Mouse (Mus musculus) adrenal gland, adult 8-10 months (tissue): ENCODE measurements at regions not wholly inside any gene's neighbourhood (a gene's known extent, or its start where the extent isn't known, plus 50 kb on each side); places are given as distances from the start of the nearest gene placed in this dataset.

Source experiments
- DNase-seq: peaks from one replicate; pipeline ENCODE4 v3.0.0; 2022

DNA sequence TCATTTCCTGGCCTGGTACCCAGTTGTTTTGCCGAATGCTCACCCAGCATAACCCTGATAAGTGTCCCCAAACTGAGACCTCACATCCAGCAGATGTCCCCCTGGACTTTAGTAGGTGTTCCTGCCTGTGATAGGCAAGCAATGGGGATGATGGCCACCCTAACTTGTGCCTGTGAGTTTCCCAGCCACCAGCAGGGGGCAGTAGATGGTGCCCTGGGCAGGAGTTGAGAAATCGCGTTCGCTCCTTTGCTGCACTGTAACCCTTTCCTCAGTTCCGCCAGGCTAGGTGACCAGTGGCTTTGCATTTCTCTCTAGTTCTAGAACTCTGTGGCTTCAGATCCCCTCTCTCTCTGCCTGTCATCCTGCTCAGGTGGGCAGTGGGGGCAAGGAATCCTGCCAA, 137.9 kb upstream of the Zc3h12a start:
- no peak for DNase-seq

DNA sequence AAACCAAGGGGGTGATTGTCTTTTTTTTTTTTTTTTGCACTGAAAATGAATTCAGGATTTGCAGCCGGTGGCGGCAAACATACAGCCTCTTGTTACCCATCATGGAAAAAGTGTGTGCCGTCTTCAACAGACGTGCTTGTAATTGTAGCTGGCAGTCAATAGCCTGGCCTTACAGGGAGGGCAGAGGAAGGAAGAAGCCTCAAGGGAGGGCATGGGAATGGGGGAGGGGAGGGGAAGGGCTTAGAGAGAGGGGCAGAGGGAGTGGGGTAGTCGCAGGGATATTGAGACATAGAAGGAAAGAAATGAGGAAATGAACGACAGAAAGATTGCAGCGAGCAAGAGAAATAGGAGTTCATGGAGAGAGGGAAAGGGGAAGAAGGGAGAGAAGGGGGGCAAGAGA, 137.4 kb upstream of the Zc3h12a start:
- no peak for DNase-seq

- DNase-seq: no peak
Observed at GRCm38 (mm10) chr4:125261547-125261946, 133.9 kb upstream of the Zc3h12a start.

- DNase-seq: no peak
Observed at GRCm38 (mm10) chr4:125259306-125259705, 131.7 kb upstream of the Zc3h12a start.

GRCm38 (mm10) chr4:125257916-125258315, 130.3 kb upstream of the Zc3h12a start:
- peak; percentile 23 for DNase-seq

DNA sequence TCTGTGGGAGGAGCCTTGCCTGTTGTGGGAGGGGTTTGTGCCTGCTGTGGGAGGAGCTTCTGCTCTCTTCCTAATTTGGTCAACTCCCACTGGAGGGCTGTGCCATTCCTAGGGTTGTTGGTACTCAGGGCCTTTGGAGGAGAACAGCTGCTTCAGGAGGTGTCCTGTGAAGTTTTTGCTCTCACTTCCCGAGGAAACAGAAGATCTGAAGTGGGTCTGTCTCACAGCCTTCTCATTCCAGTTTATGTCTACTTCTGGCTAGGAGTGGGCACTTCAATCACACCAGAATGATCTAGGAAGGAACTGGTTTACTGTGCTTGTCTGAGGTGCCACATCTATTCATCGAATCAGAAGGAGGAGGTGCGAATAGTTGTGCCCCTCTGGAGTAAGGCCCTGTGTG, 125.5 kb upstream of the Zc3h12a start:
- no peak for DNase-seq

DNA sequence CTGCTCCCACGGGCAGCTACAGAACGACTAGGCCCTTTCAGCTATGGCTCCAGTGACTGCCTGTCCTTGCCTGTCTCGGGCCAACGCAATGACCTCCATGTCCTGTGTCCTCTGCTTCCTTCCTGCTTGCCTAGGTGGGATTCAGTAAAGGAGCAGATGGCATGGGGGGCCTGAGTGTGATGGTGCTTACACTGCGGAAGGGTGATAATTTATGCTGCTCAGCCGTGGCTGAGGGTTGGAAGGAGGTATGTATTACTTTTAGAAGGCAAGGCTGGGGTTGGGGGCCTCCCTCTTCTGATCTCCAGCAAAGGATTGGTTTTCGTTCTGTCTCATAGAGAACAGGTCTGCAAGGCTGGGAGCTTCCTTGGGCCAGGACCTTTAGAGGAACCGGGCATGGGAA, 124.6 kb upstream of the Zc3h12a start:
- no peak for DNase-seq

DNA sequence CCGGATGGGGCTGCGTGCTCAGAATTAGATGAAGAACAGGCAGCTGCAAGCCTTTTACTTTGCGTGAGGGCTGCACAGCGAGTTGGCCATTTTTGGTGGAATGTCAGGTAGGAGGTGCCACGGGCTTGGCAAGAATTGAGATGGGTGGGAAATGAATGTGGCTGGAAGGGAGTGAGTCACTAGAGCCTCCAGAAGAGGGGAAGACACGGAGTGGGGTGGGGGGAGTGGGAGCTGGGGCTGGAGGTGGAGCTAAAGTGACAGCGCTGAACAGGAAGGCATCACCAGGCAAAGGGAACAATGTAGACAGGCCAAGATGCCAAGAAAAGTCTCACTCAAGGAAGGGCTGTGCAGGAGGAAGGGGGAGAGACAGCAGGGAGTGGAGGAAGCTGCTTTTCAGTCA, 121.4 kb upstream of the Zc3h12a start:
- no peak for DNase-seq

DNA sequence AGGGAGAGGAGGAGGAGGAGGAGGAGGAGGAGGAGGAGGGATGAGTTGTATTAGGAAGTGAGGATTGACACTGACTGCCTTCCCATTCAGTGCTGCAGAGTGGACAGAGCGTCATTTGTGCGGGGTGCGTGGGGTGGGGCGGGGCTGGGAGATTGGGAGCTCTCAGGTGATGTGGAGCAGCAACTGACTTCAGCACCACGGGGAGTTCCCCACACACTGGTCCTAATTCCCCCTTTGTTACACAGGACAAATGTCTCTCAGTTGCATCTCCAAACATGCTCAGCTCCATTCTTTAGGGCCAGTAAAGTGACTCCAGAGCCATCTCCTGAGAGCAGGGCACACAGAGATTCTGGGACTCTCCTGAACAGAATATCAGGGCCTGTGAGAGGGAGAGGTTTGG, 118.5 kb upstream of the Zc3h12a start:
- no peak for DNase-seq

GRCm38 (mm10) chr4:125242512-125242911, 114.9 kb upstream of the Zc3h12a start:
- no peak for DNase-seq

DNA sequence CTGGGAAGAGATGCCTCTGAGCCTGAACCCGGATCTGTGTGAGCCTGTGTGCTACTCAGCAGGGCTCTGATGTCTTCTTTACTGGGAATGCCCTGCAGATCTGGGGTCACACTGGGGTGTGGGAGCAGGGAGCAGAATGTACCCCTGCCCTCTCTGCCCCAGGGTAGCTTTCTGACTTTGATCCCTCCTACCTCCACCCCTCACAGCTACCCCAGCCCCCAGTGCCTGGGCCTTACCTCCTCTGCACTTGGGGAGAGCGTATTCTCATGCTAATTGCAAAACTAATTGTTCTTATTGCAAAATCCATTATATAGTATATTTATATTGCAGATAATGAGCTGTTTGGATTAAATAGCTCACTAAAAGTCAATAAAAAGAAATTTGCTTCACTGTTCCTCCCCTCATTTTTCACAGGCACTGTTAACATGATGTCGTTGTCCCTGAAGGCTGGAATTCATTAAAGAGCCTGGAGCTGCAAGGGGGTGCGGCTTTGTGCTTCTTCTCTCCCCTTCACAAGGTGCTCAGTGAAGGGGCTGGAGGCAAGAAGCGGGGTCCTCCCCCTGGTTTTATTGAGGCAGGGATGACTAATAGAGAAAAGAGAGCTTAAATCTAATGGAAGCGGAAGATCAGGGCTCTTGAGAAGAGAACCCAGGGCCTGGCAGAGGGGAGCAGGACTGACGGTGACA, 114.1 kb upstream of the Zc3h12a start:
- no peak for DNase-seq

DNA sequence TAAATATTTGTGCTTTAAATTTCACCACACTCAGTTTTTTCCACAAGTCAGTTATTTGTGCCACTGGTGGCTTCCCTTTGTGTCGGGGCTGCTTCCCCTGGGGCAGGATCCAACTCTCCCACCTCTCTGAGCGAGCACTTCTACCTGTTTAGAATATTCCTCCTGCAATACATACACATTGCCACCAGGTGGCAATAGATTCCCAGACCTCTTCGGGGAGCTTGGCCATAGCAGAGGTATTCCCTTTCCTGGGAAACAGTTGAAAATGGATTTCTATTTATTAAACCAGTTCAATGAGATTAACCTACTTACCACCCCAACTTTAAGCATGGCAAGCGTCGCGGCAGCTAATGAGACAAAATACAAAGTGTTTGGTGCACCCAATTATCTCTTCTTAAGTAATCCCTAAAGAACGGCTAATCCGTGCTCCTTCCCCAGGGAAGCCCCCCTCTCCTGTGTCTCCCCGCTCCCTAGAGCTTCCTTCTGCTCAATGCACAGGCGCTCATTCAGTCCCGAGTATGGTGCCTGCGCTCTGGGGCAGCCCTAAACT, 104.1 kb upstream of the Zc3h12a start:
- DNase-seq: no peak

DNA sequence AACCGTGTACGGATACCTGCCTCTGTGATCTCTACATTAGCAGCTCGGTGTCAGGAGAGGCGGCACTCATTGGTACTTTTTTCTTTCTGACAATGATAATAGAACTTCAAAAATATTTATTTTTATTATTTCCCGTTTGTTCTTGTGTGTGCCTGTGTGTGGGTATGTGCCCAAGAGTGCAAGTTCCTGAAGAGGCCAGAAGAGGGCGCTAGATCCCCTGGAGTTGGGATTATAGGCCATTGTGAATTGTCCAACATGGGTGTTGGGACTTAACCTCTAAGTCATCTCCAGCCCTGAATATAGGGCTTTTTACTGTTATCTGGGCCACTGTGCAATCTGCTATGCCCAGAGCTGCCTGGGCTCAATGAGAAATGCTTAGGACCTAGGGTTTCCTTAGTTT, 99.6 kb upstream of the Zc3h12a start:
- DNase-seq: no peak

- DNase-seq: no peak
Observed at GRCm38 (mm10) chr4:125222922-125223321, 95.3 kb upstream of the Zc3h12a start.

DNA sequence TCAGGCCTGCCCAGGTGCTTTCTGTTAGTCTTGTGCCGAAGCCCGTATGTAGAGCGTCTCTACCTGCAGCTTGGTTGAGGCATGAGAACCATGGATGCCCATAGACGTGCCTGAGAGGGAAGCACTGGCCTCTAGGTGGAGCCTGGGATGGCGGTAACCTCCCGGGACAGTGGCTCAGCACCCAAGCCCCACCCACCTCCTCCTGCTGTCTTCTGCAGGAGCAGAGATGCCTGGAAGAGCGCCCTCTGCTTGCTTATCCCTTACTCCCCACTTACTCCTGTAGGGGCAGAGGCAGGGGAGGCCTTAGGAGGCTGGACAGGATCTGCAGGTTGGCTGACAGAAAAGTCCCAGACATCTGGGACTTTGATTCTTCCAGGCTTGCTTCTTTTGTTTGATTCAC, 92.7 kb upstream of the Zc3h12a start:
- peak; percentile 51 for DNase-seq

DNA sequence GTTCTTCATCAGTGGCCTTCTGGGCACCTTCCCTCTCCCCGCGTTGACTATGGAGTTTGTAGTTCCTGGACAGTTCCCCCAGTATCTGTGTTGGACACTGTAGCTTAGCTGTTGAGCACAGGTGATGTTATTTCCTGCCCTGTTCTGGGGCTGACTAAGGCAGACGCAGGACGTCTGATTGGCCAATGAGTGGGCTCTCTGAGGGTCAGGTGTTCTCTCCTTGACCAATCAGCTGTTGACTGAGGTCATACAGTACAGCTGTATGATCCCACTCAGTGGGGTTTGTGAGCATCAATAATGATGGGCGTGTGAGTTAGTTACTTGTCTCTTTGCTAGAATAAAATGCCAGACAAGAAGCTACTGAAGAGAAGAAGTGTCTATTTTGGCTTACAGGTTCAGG, 91.6 kb upstream of the Zc3h12a start:
- no peak for DNase-seq

GRCm38 (mm10) chr4:125214306-125214705, 86.7 kb upstream of the Zc3h12a start:
- DNase-seq: peak; percentile 69

GRCm38 (mm10) chr4:125212176-125212530, 84.5 kb upstream of the Zc3h12a start:
- DNase-seq: no peak

- no peak for DNase-seq
Observed at GRCm38 (mm10) chr4:125211459-125212175, 84.0 kb upstream of the Zc3h12a start.

DNA sequence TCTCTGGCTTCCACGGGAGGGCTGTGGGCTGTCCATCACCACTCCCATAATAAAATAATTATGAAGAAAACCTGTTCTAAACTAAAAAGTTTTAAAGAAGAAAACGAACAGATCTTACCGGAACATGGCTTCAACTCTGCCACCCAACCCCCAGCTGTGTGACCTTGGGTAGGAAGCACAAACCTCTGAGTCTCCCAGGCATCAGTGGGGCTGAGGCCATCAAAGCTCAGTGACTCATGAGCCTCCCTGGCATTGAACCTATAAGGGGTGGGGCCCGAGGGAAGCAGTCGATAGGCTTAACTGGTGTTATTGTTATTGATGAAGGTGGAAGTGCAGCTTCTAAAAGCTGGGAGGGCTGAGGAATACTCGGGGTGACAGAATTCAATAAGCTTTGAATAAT, 83.1 kb upstream of the Zc3h12a start:
- DNase-seq: peak; percentile 82

DNA sequence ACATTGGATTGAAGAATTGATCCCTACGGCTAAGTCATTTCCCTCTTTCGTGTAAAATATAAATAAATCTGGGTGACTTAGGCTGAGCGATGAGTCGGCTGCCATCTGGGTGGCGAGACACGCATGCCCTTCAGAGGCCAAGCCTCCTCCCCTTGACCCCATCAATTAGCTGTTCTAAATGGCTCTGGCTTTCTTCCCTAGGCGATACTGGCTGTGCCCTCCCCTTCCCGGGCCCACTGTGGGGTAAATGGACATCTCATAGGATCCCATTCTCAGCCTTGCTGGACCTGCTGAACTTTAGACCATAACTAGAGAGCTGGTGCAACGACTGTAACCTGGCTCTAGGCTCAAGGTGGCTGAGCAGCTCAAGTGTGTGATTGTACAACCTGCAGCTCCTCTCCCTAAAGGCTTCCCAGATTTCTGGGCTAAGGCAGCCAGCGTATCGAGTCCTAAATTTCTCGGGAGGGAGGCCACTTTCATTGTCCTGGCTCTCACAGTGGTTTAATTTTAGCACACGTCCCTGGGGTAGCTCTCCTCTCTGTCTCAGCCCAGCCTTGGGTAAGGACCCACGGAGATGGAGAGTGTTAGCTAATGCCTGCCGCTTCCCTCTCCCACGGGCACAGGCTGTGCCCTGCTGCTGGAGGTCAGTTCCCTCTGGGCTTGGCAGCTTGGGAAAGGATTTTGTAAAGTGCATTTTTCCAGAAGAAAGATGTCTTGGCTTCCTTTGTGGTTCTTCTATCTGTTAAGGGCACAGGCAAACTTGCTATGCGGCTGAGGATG, 80.7 kb upstream of the Zc3h12a start:
- DNase-seq: peak; percentile 59

DNA sequence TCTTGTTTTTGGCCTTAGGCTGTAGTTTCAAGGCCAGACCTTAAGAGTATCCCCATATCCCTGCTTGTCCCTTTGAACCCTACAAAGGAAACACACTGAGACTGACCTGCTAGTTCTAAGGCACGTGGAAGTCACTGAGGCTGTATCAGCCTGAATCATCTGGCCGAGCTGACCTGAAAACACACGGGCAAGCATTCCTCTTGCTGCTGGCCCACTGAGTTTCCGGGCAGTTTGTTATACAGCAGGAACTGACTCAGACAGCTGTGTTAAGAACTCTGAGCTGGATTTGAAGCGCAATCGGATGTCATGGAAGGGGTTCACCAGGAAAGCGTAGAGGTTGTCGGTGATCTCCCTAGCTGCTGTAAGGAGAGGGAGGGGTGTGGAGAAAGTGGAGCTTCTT, 75.9 kb upstream of the Zc3h12a start:
- DNase-seq: no peak

GRCm38 (mm10) chr4:125201638-125202325, 74.1 kb upstream of the Zc3h12a start:
- DNase-seq: no peak
